Mouse (Mus musculus): ENCODE measurements around the gene Ric8b.

Ric8b gene

GRCm38 (mm10) chr10:84958597-84958996, 41.2 kb downstream of the Ric8b start:
- no peak for DNase-seq (ENCODE audit: extremely low read depth, low read depth, low spot score)

GRCm38 (mm10) chr10:84960380-84960930, 43.0 kb downstream of the Ric8b start:
- no peak for DNase-seq (ENCODE audit: extremely low read depth, low read depth, low spot score)

- no peak for DNase-seq (ENCODE audit: extremely low read depth, low read depth, low spot score)
Observed at GRCm38 (mm10) chr10:84963126-84963525, 45.7 kb downstream of the Ric8b start.

- DNase-seq (ENCODE audit: extremely low read depth, low read depth, low spot score) = no peak
Observed at GRCm38 (mm10) chr10:84963726-84964125, 46.3 kb downstream of the Ric8b start.

GRCm38 (mm10) chr10:84966542-84966941, 49.1 kb downstream of the Ric8b start:
- no peak for DNase-seq (ENCODE audit: extremely low read depth, low read depth, low spot score)

- no peak for DNase-seq (ENCODE audit: extremely low read depth, low read depth, low spot score)
Observed at GRCm38 (mm10) chr10:84967645-84968044, 50.2 kb downstream of the Ric8b start.

- DNase-seq (ENCODE audit: extremely low read depth, low read depth, low spot score) = no peak
Observed at GRCm38 (mm10) chr10:84968852-84969704, 51.7 kb downstream of the Ric8b start.

GRCm38 (mm10) chr10:84975264-84975663, 57.8 kb downstream of the Ric8b start:
- DNase-seq (ENCODE audit: extremely low read depth, low read depth, low spot score) = no peak

- no peak for DNase-seq (ENCODE audit: extremely low read depth, low read depth, low spot score)
Observed at GRCm38 (mm10) chr10:84976588-84977351, 59.4 kb downstream of the Ric8b start.

GRCm38 (mm10) chr10:84980291-84980690, 62.9 kb downstream of the Ric8b start:
- no peak for DNase-seq (ENCODE audit: extremely low read depth, low read depth, low spot score)

GRCm38 (mm10) chr10:84981441-84981840, 64.0 kb downstream of the Ric8b start:
- DNase-seq (ENCODE audit: extremely low read depth, low read depth, low spot score) = no peak

- no peak for DNase-seq (ENCODE audit: extremely low read depth, low read depth, low spot score)
Observed at GRCm38 (mm10) chr10:84982675-84983074, 65.3 kb downstream of the Ric8b start.

- DNase-seq (ENCODE audit: extremely low read depth, low read depth, low spot score) = no peak
Observed at GRCm38 (mm10) chr10:84985956-84986355, 68.5 kb downstream of the Ric8b start.

- no peak for DNase-seq (ENCODE audit: extremely low read depth, low read depth, low spot score)
Observed at GRCm38 (mm10) chr10:84987666-84988065, 70.2 kb downstream of the Ric8b start.

GRCm38 (mm10) chr10:84988650-84989049, 71.2 kb downstream of the Ric8b start:
- no peak for DNase-seq (ENCODE audit: extremely low read depth, low read depth, low spot score)

- DNase-seq (ENCODE audit: extremely low read depth, low read depth, low spot score) = no peak
Observed at GRCm38 (mm10) chr10:84994346-84994745, 76.9 kb downstream of the Ric8b start.

GRCm38 (mm10) chr10:84994971-84995370, 77.6 kb downstream of the Ric8b start:
- no peak for DNase-seq (ENCODE audit: extremely low read depth, low read depth, low spot score)

- no peak for DNase-seq (ENCODE audit: extremely low read depth, low read depth, low spot score)
Observed at GRCm38 (mm10) chr10:84996366-84996765, 79.0 kb downstream of the Ric8b start.

- DNase-seq (ENCODE audit: extremely low read depth, low read depth, low spot score) = peak; percentile 31
Observed at GRCm38 (mm10) chr10:84997571-84998224, 80.3 kb downstream of the Ric8b start.

- DNase-seq (ENCODE audit: extremely low read depth, low read depth, low spot score) = no peak
Observed at GRCm38 (mm10) chr10:84998225-84998579, 80.8 kb downstream of the Ric8b start.

- no peak for DNase-seq (ENCODE audit: extremely low read depth, low read depth, low spot score)
Observed at GRCm38 (mm10) chr10:85001920-85002319, 84.5 kb downstream of the Ric8b start.

All from fat pad, adult 2 months (tissue).